Mouse (Mus musculus): ENCODE measurements at regions not wholly inside any gene's neighbourhood (a gene's known extent, or its start where the extent isn't known, plus 50 kb on each side); places are given as distances from the start of the nearest gene placed in this dataset.

- Histone ChIP-seq H3K4me1 (ENCODE audit: control insufficient read depth, insufficient read depth, low read length) (no peaks in the 10 kb centered on the region), H3K4me2 (ENCODE audit: low read depth, low read length) (no peak overlapping the region), H3K4me3 (ENCODE audit: low read depth, low read length) (no peak overlapping the region), H3K9me3 (replicated peaks; ENCODE audit: control insufficient read depth, low read length) (no peaks in the 10 kb centered on the region), H3K36me3 (replicated peaks; ENCODE audit: control insufficient read depth, insufficient read depth, low read depth, low read length) (no peaks in the 10 kb centered on the region), H3K27ac (replicated peaks; ENCODE audit: low read depth, low read length) (no peak overlapping the region), H3K27me3 (ENCODE audit: control insufficient read depth, insufficient read depth, low read length) (no peaks in the 10 kb centered on the region), H3K9ac (replicated peaks; ENCODE audit: low read length) (no peak overlapping the region)
- ATAC-seq (replicated peaks; ENCODE audit: insufficient number of reproducible peaks, low FRiP score, low TSS enrichment, low read depth) (no peak), DNase-seq (ENCODE audit: low spot score) (peak; percentile 49)
- WGBS: 45% methylated on average over 5 of the region's 5 CpGs
These were observed 133.5 kb upstream of the Gm12728 start for GRCm38 (mm10) chr4:105656071-105656655.

- DNase-seq (ENCODE audit: low spot score) (peak; percentile 37), ATAC-seq (replicated peaks; ENCODE audit: insufficient number of reproducible peaks, low FRiP score, low TSS enrichment, low read depth) (no peak)
- WGBS: 41% methylated on average over 3 of the region's 3 CpGs
- Histone ChIP-seq H3K4me1 (ENCODE audit: control insufficient read depth, insufficient read depth, low read length) (no peaks in the 10 kb centered on the region), H3K4me2 (ENCODE audit: low read depth, low read length) (no peak overlapping the region), H3K9me3 (replicated peaks; ENCODE audit: control insufficient read depth, low read length) (no peaks in the 10 kb centered on the region), H3K9ac (replicated peaks; ENCODE audit: low read length) (no peak overlapping the region), H3K4me3 (ENCODE audit: low read depth, low read length) (no peak overlapping the region), H3K27me3 (ENCODE audit: control insufficient read depth, insufficient read depth, low read length) (no peaks in the 10 kb centered on the region), H3K36me3 (replicated peaks; ENCODE audit: control insufficient read depth, insufficient read depth, low read depth, low read length) (no peaks in the 10 kb centered on the region), H3K27ac (replicated peaks; ENCODE audit: low read depth, low read length) (no peak overlapping the region)
These were observed 131.1 kb upstream of the Gm12728 start for GRCm38 (mm10) chr4:105658581-105658980.

- DNase-seq (ENCODE audit: low spot score): no peak
- WGBS: 78% methylated on average over 1 of the region's 1 CpGs
These were observed 113.0 kb upstream of the Gm12728 start for GRCm38 (mm10) chr4:105676690-105677089.

GRCm38 (mm10) chr4:105690716-105691115 is 99.0 kb upstream of the Gm12728 start:
- H3K27ac ChIP-seq (replicated peaks; ENCODE audit: low read depth, low read length): no peak overlapping the region
- no peak overlapping the region for H3K9ac ChIP-seq (replicated peaks; ENCODE audit: low read length)
- H3K4me3 ChIP-seq (ENCODE audit: low read depth, low read length): no peak overlapping the region
- ATAC-seq (replicated peaks; ENCODE audit: insufficient number of reproducible peaks, low FRiP score, low TSS enrichment, low read depth) (no peak), DNase-seq (ENCODE audit: low spot score) (no peak)
- no peaks in the 10 kb centered on the region for H3K4me1 ChIP-seq (ENCODE audit: control insufficient read depth, insufficient read depth, low read length)
- H3K27me3 ChIP-seq (ENCODE audit: control insufficient read depth, insufficient read depth, low read length): no peaks in the 10 kb centered on the region
- no peaks in the 10 kb centered on the region for H3K9me3 ChIP-seq (replicated peaks; ENCODE audit: control insufficient read depth, low read length)
- 58% methylated on average over 3 of the region's 3 CpGs for WGBS
- no peak overlapping the region for H3K4me2 ChIP-seq (ENCODE audit: low read depth, low read length)
- H3K36me3 ChIP-seq (replicated peaks; ENCODE audit: control insufficient read depth, insufficient read depth, low read depth, low read length): no peaks in the 10 kb centered on the region

More at GRCm38 (mm10) chr4:105676690-105677089, 113.0 kb upstream of the Gm12728 start:
- Histone ChIP-seq H3K4me3 (ENCODE audit: low read depth, low read length) (no peak overlapping the region), H3K4me1 (ENCODE audit: control insufficient read depth, insufficient read depth, low read length) (no peaks in the 10 kb centered on the region), H3K27ac (replicated peaks; ENCODE audit: low read depth, low read length) (no peak overlapping the region), H3K36me3 (replicated peaks; ENCODE audit: control insufficient read depth, insufficient read depth, low read depth, low read length) (no peaks in the 10 kb centered on the region), H3K4me2 (ENCODE audit: low read depth, low read length) (no peak overlapping the region), H3K9ac (replicated peaks; ENCODE audit: low read length) (no peak overlapping the region), H3K27me3 (ENCODE audit: control insufficient read depth, insufficient read depth, low read length) (no peaks in the 10 kb centered on the region), H3K9me3 (replicated peaks; ENCODE audit: control insufficient read depth, low read length) (no peaks in the 10 kb centered on the region)
- ATAC-seq (replicated peaks; ENCODE audit: insufficient number of reproducible peaks, low FRiP score, low TSS enrichment, low read depth): no peak

- H3K9me3 ChIP-seq (replicated peaks; ENCODE audit: control insufficient read depth, low read length): no peaks in the 10 kb centered on the region
- ATAC-seq (replicated peaks; ENCODE audit: insufficient number of reproducible peaks, low FRiP score, low TSS enrichment, low read depth): no peak
- no peak overlapping the region for H3K9ac ChIP-seq (replicated peaks; ENCODE audit: low read length)
- no peak overlapping the region for H3K4me3 ChIP-seq (ENCODE audit: low read depth, low read length)
- H3K27me3 ChIP-seq (ENCODE audit: control insufficient read depth, insufficient read depth, low read length): no peaks in the 10 kb centered on the region
- no peak overlapping the region for H3K27ac ChIP-seq (replicated peaks; ENCODE audit: low read depth, low read length)
- no peaks in the 10 kb centered on the region for H3K4me1 ChIP-seq (ENCODE audit: control insufficient read depth, insufficient read depth, low read length)
- 73% methylated on average over 4 of the region's 4 CpGs for WGBS
- no peaks in the 10 kb centered on the region for H3K36me3 ChIP-seq (replicated peaks; ENCODE audit: control insufficient read depth, insufficient read depth, low read depth, low read length)
- DNase-seq (ENCODE audit: low spot score): no peak
- H3K4me2 ChIP-seq (ENCODE audit: low read depth, low read length): no peak overlapping the region
These were observed 97.3 kb upstream of the Gm12728 start for GRCm38 (mm10) chr4:105692380-105692779.

- H3K4me3 ChIP-seq (ENCODE audit: low read depth, low read length): no peak overlapping the region
- H3K4me1 ChIP-seq (ENCODE audit: control insufficient read depth, insufficient read depth, low read length): no peaks in the 10 kb centered on the region
- no peak overlapping the region for H3K27ac ChIP-seq (replicated peaks; ENCODE audit: low read depth, low read length)
- no peaks in the 10 kb centered on the region for H3K36me3 ChIP-seq (replicated peaks; ENCODE audit: control insufficient read depth, insufficient read depth, low read depth, low read length)
- no peak overlapping the region for H3K9ac ChIP-seq (replicated peaks; ENCODE audit: low read length)
- no peaks in the 10 kb centered on the region for H3K27me3 ChIP-seq (ENCODE audit: control insufficient read depth, insufficient read depth, low read length)
- DNase-seq (ENCODE audit: low spot score): no peak
- no peak for ATAC-seq (replicated peaks; ENCODE audit: insufficient number of reproducible peaks, low FRiP score, low TSS enrichment, low read depth)
- no peaks in the 10 kb centered on the region for H3K9me3 ChIP-seq (replicated peaks; ENCODE audit: control insufficient read depth, low read length)
- 59% methylated on average over 2 of the region's 2 CpGs for WGBS
- H3K4me2 ChIP-seq (ENCODE audit: low read depth, low read length): no peak overlapping the region
These were observed 93.8 kb upstream of the Gm12728 start for GRCm38 (mm10) chr4:105695895-105696294.

- Histone ChIP-seq H3K4me2 (ENCODE audit: low read depth, low read length) (no peak overlapping the region), H3K9ac (replicated peaks; ENCODE audit: low read length) (no peak overlapping the region), H3K27me3 (ENCODE audit: control insufficient read depth, insufficient read depth, low read length) (no peaks in the 10 kb centered on the region), H3K4me3 (ENCODE audit: low read depth, low read length) (no peak overlapping the region), H3K4me1 (ENCODE audit: control insufficient read depth, insufficient read depth, low read length) (no peaks in the 10 kb centered on the region), H3K27ac (replicated peaks; ENCODE audit: low read depth, low read length) (no peak overlapping the region), H3K36me3 (replicated peaks; ENCODE audit: control insufficient read depth, insufficient read depth, low read depth, low read length) (no peaks in the 10 kb centered on the region), H3K9me3 (replicated peaks; ENCODE audit: control insufficient read depth, low read length) (no peaks in the 10 kb centered on the region)
- no peak for DNase-seq (ENCODE audit: low spot score)
- 78% methylated on average over 4 of the region's 4 CpGs for WGBS
- no peak for ATAC-seq (replicated peaks; ENCODE audit: insufficient number of reproducible peaks, low FRiP score, low TSS enrichment, low read depth)
These were observed 92.5 kb upstream of the Gm12728 start for GRCm38 (mm10) chr4:105697123-105697522.

GRCm38 (mm10) chr4:105702036-105702435 is 87.6 kb upstream of the Gm12728 start:
- H3K27me3 ChIP-seq (ENCODE audit: control insufficient read depth, insufficient read depth, low read length): no peaks in the 10 kb centered on the region
- ATAC-seq (replicated peaks; ENCODE audit: insufficient number of reproducible peaks, low FRiP score, low TSS enrichment, low read depth): no peak
- H3K27ac ChIP-seq (replicated peaks; ENCODE audit: low read depth, low read length): no peak overlapping the region
- 62% methylated on average over 3 of the region's 3 CpGs for WGBS
- DNase-seq (ENCODE audit: low spot score): no peak
- H3K36me3 ChIP-seq (replicated peaks; ENCODE audit: control insufficient read depth, insufficient read depth, low read depth, low read length): no peaks in the 10 kb centered on the region
- no peak overlapping the region for H3K4me2 ChIP-seq (ENCODE audit: low read depth, low read length)
- H3K9ac ChIP-seq (replicated peaks; ENCODE audit: low read length): no peak overlapping the region
- H3K9me3 ChIP-seq (replicated peaks; ENCODE audit: control insufficient read depth, low read length): no peaks in the 10 kb centered on the region
- no peaks in the 10 kb centered on the region for H3K4me1 ChIP-seq (ENCODE audit: control insufficient read depth, insufficient read depth, low read length)
- no peak overlapping the region for H3K4me3 ChIP-seq (ENCODE audit: low read depth, low read length)

Data from embryonic facial prominence, embryonic 11.5 days (tissue).